Mouse (Mus musculus): ENCODE data around the gene Pfdn5. TPM values are rescaled to one million over a fixed set of nuclear protein-coding genes. Genes with fewer than 3 reads are reported as not detected.
A peak's percentile ranks its signal among the peaks of the same experiment; 100 is the strongest.

Pfdn5 gene
- polyA plus RNA-seq, 1 experiment from 2014 or later: 322 TPM

DNA sequence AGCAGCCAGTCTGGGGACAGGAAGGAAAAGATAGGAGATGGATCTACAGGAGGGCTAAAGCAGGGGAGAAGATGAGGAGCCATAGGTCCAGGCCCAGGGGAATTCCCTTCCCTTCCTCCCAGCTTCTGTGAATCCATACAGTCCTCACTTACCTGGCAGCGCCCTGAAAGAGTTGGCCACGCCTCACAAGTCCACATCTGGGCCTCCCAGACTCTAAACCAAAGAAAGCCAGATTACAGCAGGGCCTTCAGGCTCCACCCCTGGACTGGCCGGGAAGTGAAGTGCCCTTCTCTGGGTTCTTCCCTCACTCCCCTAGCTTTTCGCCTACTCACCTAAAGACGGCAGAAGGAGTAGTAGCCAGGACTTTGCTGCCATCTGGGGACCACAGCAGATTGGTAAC lies 13.7 kb downstream of the Pfdn5 start:
- peak; percentile 51; the same call in 1 of the 2 replicates for ATAC-seq (ENCODE audit: insufficient read depth, low FRiP score, low read depth)
- peaks cover 47% of the 10 kb centered on the region for H3K36me3 ChIP-seq

GRCm38 (mm10) chr15:102341580-102341979 lies 15.7 kb downstream of the Pfdn5 start:
- Histone ChIP-seq H3K36me3 (peaks cover 55% of the 10 kb centered on the region), H3K9ac (no peak overlapping the region), H3K4me1 (no peaks in the 10 kb centered on the region), H3K4me3 (replicated peaks) (no peak overlapping the region), H3K27ac (no peak overlapping the region), H3K9me3 (no peaks in the 10 kb centered on the region), H3K4me2 (no peak overlapping the region), H3K27me3 (replicated peaks) (no peaks in the 10 kb centered on the region)
- no peak for ATAC-seq (ENCODE audit: insufficient read depth, low FRiP score, low read depth)
- 17% methylated on average over 1 of the region's 1 CpGs for WGBS

More for the DNA sequence above, 13.7 kb downstream of the Pfdn5 start:
- H3K27ac ChIP-seq: no peak overlapping the region
- WGBS: 49% methylated on average over 5 of the region's 5 CpGs
- H3K4me3 ChIP-seq (replicated peaks): no peak overlapping the region
- H3K4me1 ChIP-seq: no peaks in the 10 kb centered on the region
- H3K4me2 ChIP-seq: no peak overlapping the region
- no peaks in the 10 kb centered on the region for H3K27me3 ChIP-seq (replicated peaks)
- no peaks in the 10 kb centered on the region for H3K9me3 ChIP-seq
- H3K9ac ChIP-seq: no peak overlapping the region

DNA sequence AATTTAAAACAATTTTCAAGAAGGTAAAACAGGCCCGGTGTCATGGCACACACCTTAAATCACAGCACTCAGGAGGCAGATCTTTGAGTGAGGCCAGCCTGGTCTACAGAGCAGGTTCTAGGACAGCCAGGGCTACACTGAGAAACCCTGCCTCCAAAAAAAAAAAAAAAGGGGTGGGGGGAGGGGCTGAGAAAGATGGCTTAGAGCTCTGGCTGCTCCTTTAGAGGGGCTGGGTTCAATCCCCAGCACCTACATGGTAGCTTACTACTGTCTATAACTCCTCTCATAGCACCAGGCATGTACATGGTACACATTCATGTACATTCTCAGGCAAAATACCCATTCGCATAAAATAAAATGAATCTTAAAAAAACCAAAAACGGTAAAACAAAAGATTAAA lies 18.6 kb downstream of the Pfdn5 start:
- Histone ChIP-seq H3K9ac (no peak overlapping the region), H3K4me2 (no peak overlapping the region), H3K27ac (no peak overlapping the region), H3K36me3 (peaks cover 32% of the 10 kb centered on the region), H3K4me1 (no peaks in the 10 kb centered on the region), H3K27me3 (replicated peaks) (no peaks in the 10 kb centered on the region), H3K9me3 (no peaks in the 10 kb centered on the region), H3K4me3 (replicated peaks) (no peak overlapping the region)
- no peak for ATAC-seq (ENCODE audit: insufficient read depth, low FRiP score, low read depth)
- WGBS: 94% methylated on average over 3 of the region's 3 CpGs

GRCm38 (mm10) chr15:102346444-102346843 lies 20.5 kb downstream of the Pfdn5 start:
- no peak overlapping the region for H3K4me3 ChIP-seq (replicated peaks)
- H3K36me3 ChIP-seq: peaks cover 24% of the 10 kb centered on the region
- H3K4me1 ChIP-seq: peaks cover 7% of the 10 kb centered on the region
- no peak for ATAC-seq (ENCODE audit: insufficient read depth, low FRiP score, low read depth)
- H3K4me2 ChIP-seq: no peak overlapping the region
- WGBS: 61% methylated on average over 4 of the region's 4 CpGs
- H3K27ac ChIP-seq: no peak overlapping the region
- no peaks in the 10 kb centered on the region for H3K9me3 ChIP-seq
- H3K27me3 ChIP-seq (replicated peaks): no peaks in the 10 kb centered on the region
- no peak overlapping the region for H3K9ac ChIP-seq

- WGBS: under 1% methylated on average over 56 of the region's 56 CpGs
Observed at GRCm38 (mm10) chr15:102350138-102350941, 24.4 kb downstream of the Pfdn5 start, which contains the start of gene Aaas. TSS of gene Aaas (minus strand) at chr15:102350771.

DNA sequence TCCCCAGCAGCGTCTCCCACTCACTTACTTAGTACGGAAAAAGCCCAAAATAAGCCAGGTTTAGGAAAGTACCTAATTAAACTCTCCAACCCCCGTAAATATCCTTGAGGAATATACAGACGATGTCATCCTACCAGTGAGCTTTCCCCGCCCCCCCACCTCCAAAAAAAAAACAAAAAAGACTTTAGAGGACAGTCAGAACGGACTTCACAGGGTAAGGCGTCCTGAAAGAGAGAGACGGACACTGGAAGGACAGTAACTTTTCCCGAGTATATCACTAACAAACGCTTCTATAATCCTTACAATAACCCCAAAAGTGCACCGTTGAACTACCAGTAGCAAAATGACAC lies 25.0 kb downstream of the Pfdn5 start:
- 7% methylated on average over 11 of the region's 11 CpGs for WGBS
- ATAC-seq (ENCODE audit: insufficient read depth, low FRiP score, low read depth): peak; percentile 16; the same call in 1 of the 2 replicates
- Histone ChIP-seq H3K27ac (peak overlapping the region; percentile 77; the same call in 1 of the 2 replicates), H3K4me2 (peak overlapping the region; percentile 47), H3K9ac (no peak overlapping the region), H3K36me3 (peaks cover 8% of the 10 kb centered on the region), H3K4me3 (replicated peaks) (peak overlapping the region; percentile 80), H3K27me3 (replicated peaks) (no peaks in the 10 kb centered on the region), H3K4me1 (peaks cover 14% of the 10 kb centered on the region), H3K9me3 (no peaks in the 10 kb centered on the region)

More at GRCm38 (mm10) chr15:102350138-102350941, 24.4 kb downstream of the Pfdn5 start, which contains the start of gene Aaas:
- H3K27me3 ChIP-seq (replicated peaks): no peaks in the 10 kb centered on the region
- H3K4me2 ChIP-seq: peak within 1 kb of the TSS; percentile 76
- peaks cover 11% of the 10 kb centered on the region for H3K4me1 ChIP-seq
- peak within 1 kb of the TSS; percentile 82 for H3K9ac ChIP-seq
- H3K4me3 ChIP-seq (replicated peaks): peak within 1 kb of the TSS; percentile 80
- H3K9me3 ChIP-seq: no peaks in the 10 kb centered on the region
- ATAC-seq (ENCODE audit: insufficient read depth, low FRiP score, low read depth): peak; percentile 89
- H3K36me3 ChIP-seq: peaks cover 12% of the 10 kb centered on the region
- H3K27ac ChIP-seq: peak within 1 kb of the TSS; percentile 77

GRCm38 (mm10) chr15:102352177-102352576 lies 26.3 kb downstream of the Pfdn5 start:
- Histone ChIP-seq H3K9me3 (no peaks in the 10 kb centered on the region), H3K4me2 (no peak overlapping the region), H3K4me1 (peaks cover 22% of the 10 kb centered on the region), H3K27me3 (replicated peaks) (0 out of 2 replicates have a peak, but pooled peaks cover 10% of the 10 kb centered on the region), H3K4me3 (replicated peaks) (no peak overlapping the region), H3K9ac (no peak overlapping the region), H3K27ac (no peak overlapping the region), H3K36me3 (no peaks in the 10 kb centered on the region)
- ATAC-seq (ENCODE audit: insufficient read depth, low FRiP score, low read depth): no peak
- WGBS: 52% methylated on average over 2 of the region's 2 CpGs

DNA sequence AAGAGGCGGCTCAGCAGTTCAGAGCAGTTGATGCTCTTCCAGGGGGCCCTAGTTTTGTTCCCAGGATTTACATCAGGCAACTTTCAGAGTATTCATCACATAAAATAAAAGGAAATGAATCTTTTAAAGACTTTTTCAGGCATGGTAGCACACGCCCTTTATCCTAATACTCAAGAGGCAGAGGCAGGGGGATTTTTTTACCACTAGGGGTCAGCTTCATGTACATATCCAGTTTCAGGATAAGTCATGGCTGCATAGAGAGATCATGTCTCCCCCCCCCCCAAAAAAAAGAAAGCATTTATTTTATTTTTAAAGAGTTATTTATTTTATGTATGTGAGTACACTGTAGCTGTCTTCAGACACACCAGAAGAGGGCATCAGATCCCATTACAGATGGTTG lies 28.1 kb downstream of the Pfdn5 start:
- Histone ChIP-seq H3K27ac (no peak overlapping the region), H3K27me3 (replicated peaks) (peaks cover 19% of the 10 kb centered on the region), H3K36me3 (no peaks in the 10 kb centered on the region), H3K9me3 (no peaks in the 10 kb centered on the region), H3K9ac (no peak overlapping the region), H3K4me3 (replicated peaks) (no peak overlapping the region), H3K4me1 (peaks cover 35% of the 10 kb centered on the region), H3K4me2 (no peak overlapping the region)
- 86% methylated on average over 2 of the region's 2 CpGs for WGBS
- no peak for ATAC-seq (ENCODE audit: insufficient read depth, low FRiP score, low read depth)

DNA sequence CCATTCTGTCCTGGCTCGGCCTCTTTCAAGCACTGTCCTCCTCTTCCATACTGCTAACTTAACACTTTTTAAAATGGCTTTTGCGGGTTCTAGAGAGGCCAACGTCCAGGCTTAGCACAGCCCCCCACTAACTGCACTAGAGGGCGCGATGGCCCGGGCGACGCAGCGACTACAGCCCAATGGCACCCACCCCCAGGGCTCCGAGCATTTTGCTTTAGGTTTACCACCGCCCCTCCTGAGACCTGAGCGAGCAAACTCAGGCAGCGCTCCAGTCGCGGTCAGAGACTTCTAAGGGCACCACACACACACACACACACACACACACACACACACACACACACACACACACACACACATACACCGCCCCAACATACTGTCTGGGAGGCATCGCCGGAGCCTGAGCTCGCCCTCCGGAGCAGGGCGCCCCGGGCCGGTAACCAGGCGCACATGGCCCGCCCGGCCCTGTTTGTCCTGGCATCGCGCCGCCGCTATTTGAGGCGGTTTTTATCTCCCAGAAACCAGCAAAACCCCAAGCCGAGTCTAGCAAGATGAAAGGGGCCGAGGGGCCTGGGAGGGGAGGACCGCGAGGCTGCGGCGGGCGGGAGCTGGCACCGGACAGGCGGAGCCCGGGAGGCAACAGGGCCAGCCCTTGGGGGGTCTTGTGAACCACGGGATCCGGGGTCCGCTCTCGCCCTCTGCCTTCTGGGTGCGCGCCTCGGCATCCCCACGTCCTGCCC lies 29.4 kb downstream of the Pfdn5 start:
- Histone ChIP-seq H3K4me3 (replicated peaks) (peak overlapping the region; percentile 50), H3K36me3 (no peaks in the 10 kb centered on the region), H3K27ac (peak overlapping the region; percentile 79), H3K9ac (peak overlapping the region; percentile 65), H3K27me3 (replicated peaks) (peaks cover 20% of the 10 kb centered on the region), H3K9me3 (no peaks in the 10 kb centered on the region), H3K4me2 (peak overlapping the region; percentile 93), H3K4me1 (peaks cover 31% of the 10 kb centered on the region)
- peak; percentile 42; the same call in 1 of the 2 replicates for ATAC-seq (ENCODE audit: insufficient read depth, low FRiP score, low read depth)
- WGBS: under 1% methylated on average over 49 of the region's 49 CpGs

DNA sequence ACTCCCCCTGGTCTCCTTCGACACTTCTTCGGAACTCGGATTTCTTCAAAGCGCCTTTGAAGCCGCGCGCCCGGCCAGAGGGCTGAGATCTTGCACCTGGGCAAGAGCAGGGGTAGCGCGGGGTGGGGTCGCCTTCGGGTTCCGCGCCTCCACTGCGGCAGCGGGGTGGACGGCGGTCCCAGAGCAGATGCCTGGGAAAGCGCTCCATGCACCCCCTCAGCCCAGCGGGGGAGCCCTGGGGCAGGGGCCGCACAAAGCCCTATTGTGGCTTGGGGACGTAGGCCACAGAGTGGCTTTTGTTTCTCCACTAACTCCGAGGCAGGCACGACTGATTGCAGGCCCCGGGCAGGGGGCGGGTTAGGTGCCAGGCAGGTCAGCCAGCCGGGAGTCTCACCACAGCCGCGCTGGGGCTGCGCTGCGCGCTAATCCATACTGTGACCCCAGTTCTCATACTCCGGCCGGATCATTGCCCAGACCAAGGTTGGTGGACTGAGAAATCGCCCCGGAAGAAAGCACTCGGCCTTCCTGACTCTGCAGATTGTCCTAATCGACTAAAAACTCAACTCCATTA lies 30.0 kb downstream of the Pfdn5 start:
- Histone ChIP-seq H3K4me1 (peaks cover 31% of the 10 kb centered on the region), H3K4me2 (peak overlapping the region; percentile 93), H3K27me3 (replicated peaks) (peaks cover 20% of the 10 kb centered on the region), H3K27ac (peak overlapping the region; percentile 79), H3K4me3 (replicated peaks) (peak overlapping the region; percentile 50), H3K9ac (peak overlapping the region; percentile 65), H3K36me3 (no peaks in the 10 kb centered on the region), H3K9me3 (no peaks in the 10 kb centered on the region)
- ATAC-seq (ENCODE audit: insufficient read depth, low FRiP score, low read depth): peak; percentile 51; the same call in 1 of the 2 replicates
- 8% methylated on average over 38 of the region's 38 CpGs for WGBS

DNA sequence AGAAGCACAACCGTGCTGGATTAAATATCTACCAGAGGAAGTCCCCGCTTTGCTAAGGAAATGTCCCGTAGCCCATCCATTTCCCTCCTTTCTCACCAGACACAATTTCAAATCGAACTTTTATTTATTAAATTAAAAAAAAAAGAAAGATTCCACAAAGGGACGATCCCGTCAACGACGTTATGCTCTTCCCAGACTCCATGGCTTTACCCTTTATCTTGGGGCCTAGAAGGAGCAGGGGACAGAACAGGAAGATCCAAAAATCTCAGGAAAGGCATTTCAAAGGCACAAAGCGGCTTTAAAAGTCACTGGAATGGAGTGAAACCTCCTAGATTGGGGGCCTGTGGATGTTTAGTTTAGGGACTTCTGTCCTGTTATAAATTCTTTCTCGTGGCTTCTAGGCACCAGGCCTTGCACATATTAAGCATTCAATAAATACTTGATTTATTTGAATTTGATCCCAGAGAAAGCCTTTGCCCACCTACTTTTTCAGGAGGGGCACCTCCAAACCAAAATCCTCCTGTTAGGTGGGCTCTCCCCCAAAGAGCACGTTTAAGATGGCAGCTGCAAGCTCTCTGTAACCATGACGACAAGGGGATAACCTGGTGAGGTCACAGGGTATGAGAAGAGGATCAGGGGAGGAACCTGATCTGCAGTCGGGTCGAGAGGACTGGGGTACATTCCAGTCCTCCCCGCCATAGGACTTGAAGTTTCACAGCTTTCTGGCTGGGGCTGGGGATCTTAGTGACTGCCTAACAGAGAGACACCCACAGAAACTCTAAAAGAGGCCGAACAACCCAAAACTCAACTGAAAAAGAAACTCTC lies 30.8 kb downstream of the Pfdn5 start:
- Histone ChIP-seq H3K4me1 (peaks cover 28% of the 10 kb centered on the region), H3K27ac (peak overlapping the region; percentile 79), H3K4me3 (replicated peaks) (peak overlapping the region; percentile 50), H3K9me3 (no peaks in the 10 kb centered on the region), H3K4me2 (peak overlapping the region; percentile 93), H3K9ac (no peak overlapping the region), H3K36me3 (no peaks in the 10 kb centered on the region), H3K27me3 (replicated peaks) (peaks cover 20% of the 10 kb centered on the region)
- ATAC-seq (ENCODE audit: insufficient read depth, low FRiP score, low read depth): no peak
- WGBS: 52% methylated on average over 16 of the region's 16 CpGs
